Comparison of ENCODE assay signal across 8 mouse cellular contexts in genomic region chr19:29523701-29524100, GRCm38 (mm10). TPM values are rescaled to one million over a fixed set of nuclear protein-coding genes. Genes with fewer than 3 reads are reported as not detected.
DNase-seq lines count a peak whose midpoint lies in the region; ATAC-seq and TF ChIP-seq lines count a peak whose summit lies in the region.

No protein-coding gene starts in this region.

- H3K79me2 ChIP-seq in myocyte (ENCODE audit: control insufficient read depth, insufficient read depth): peaks cover 61% of the 10 kb centered on the region

- peaks cover 17% of the 10 kb centered on the region for H3K4me1 ChIP-seq in kidney, embryonic 16.5 days (ENCODE audit: insufficient read depth, low read length)

- H3K9me3 ChIP-seq in kidney, embryonic 16.5 days (ENCODE audit: low read length): peaks cover 2% of the 10 kb centered on the region; the same call in 1 of the 2 replicates

- DNase-seq in kidney, postnatal 10 days: no peak
- DNase-seq in NIH3T3 (ENCODE audit: low read depth): peak; percentile 22
- DNase-seq in hindlimb bud, embryonic 11.5 days (ENCODE audit: extremely low spot score, low read depth, low spot score): peak; percentile 24
- DNase-seq in frontal cortex, adult 2 months (ENCODE audit: extremely low spot score in 1 of 2, low spot score in 1 of 2): no peak
- no peak for DNase-seq in cerebellum, adult 9-10 months
- no peak for DNase-seq in embryo, embryonic 10.5 days (ENCODE audit: low spot score)

- H3K36me3 ChIP-seq in kidney, embryonic 16.5 days (ENCODE audit: insufficient read depth, low read length): 0 out of 2 replicates have a peak, but pooled peaks cover under 1% of the 10 kb centered on the region
- H3K36me3 ChIP-seq in myocyte (ENCODE audit: control insufficient read depth, insufficient read depth): no peaks in the 10 kb centered on the region

- WGBS in kidney, embryonic 16.5 days: 21% methylated on average over 5 of the region's 5 CpGs

- H3K9ac ChIP-seq in kidney, embryonic 16.5 days (replicated peaks; ENCODE audit: low read length): peak overlapping the region; percentile 94; the same call in 1 of the 2 replicates

- no peaks in the 10 kb centered on the region for H3K27me3 ChIP-seq in kidney, embryonic 16.5 days (ENCODE audit: insufficient read depth, low read length)
- H3K27me3 ChIP-seq in myocyte (ENCODE audit: control insufficient read depth, insufficient read depth, insufficient read length): no peaks in the 10 kb centered on the region

- H3K27ac ChIP-seq in kidney, embryonic 16.5 days (ENCODE audit: low read length): no peak overlapping the region

- ATAC-seq in kidney, embryonic 16.5 days (ENCODE audit: low FRiP score, low TSS enrichment): no peak

- TF ChIP-seq POLR2A in myocyte (IDR thresholded peaks at IDR 0.05; ENCODE audit: insufficient read length, low read depth): no peak

- H3K4me2 ChIP-seq in kidney, embryonic 16.5 days (replicated peaks; ENCODE audit: low read depth, low read length): peak overlapping the region; percentile 68
- peak overlapping the region; percentile 98 for H3K4me2 ChIP-seq in myocyte (ENCODE audit: low read depth)

- H3ac ChIP-seq in myocyte (ENCODE audit: control insufficient read depth, insufficient read length): peak overlapping the region; percentile 85

- H3K4me3 ChIP-seq in kidney, embryonic 16.5 days (ENCODE audit: low read length): peak overlapping the region; percentile 94
- H3K4me3 ChIP-seq in myocyte: peak overlapping the region; percentile 73

TF ChIP-seq in myocyte, 11 proteins besides CTCF, POLR2A, EP300 and RAD21:
- TF ChIP-seq REST (IDR thresholded peaks at IDR 0.05; ENCODE audit: insufficient read depth, insufficient read length) (no peak), CEBPB (IDR thresholded peaks at IDR 0.05; ENCODE audit: insufficient read depth, poor library complexity, severe bottlenecking) (no peak), MYOG (IDR thresholded peaks at IDR 0.05; ENCODE audit: control insufficient read depth in 1 of 3, insufficient read depth in 1 of 3, insufficient read length in 2 of 3, low read depth in 2 of 3) (no peak), TCF3 (IDR thresholded peaks at IDR 0.05; ENCODE audit: insufficient read length, low read depth) (no peak), E2F4 (IDR thresholded peaks at IDR 0.05; ENCODE audit: insufficient read depth) (no peak), TCF12 (IDR thresholded peaks at IDR 0.05; ENCODE audit: insufficient read depth, poor library complexity, severe bottlenecking) (no peak)

RNA-seq across cellular contexts. Expression of gene Ric1, which starts 1.6 kb away (rescaled TPM):
- 11.6 and 13.8 TPM in 2 replicates for polyA plus RNA-seq in kidney, embryonic 16.5 days (2015; fragmentation: Nextera tagmentation; extraction: Ambion mirVana)
- 7.2 TPM for polyA plus RNA-seq in myocyte (2012; fragmentation: generic; extraction: Trizol)
- 31.9 and 32.1 TPM in 2 replicates for polyA plus RNA-seq in frontal cortex, adult 2 months (2012; rRNA removed)

Comparison
In these comparisons a context has a peak if more than half of its experiments do, and no peak if none do; other contexts are left out.
1. DNase-seq: peak in NIH3T3 (single experiment) and hindlimb bud, embryonic 11.5 days (single experiment); none in kidney, postnatal 10 days (single experiment), frontal cortex, adult 2 months (0 of 2), cerebellum, adult 9-10 months (single experiment) and embryo, embryonic 10.5 days (single experiment).